Mouse (Mus musculus): ENCODE results near the gene Col8a2. TPM values are rescaled to one million over a fixed set of nuclear protein-coding genes. Genes with fewer than 3 reads are reported as not detected.

Gene Col8a2
- polyA plus RNA-seq, 1 experiment from 2014 or later, result 5.0 TPM

DNA sequence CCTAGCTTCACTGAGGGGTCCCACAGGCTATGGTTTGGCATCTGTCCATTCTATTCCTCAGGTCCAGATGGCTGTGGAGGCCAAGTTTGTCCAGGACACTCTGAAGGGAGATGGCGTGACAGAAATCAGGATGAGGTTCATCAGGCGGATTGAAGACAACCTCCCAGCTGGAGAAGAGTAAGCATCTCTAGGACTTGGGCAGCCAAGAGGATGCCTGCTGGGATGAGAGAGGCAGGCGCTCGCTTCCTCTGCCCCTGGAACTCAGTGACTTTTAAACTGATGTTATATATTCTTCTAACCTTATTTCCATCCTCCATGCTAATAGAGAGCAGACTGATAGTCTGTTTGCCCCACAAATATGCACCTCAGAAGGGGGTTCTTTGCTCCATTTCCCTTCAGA lies 11.5 kb upstream of the Col8a2 start:
- Histone ChIP-seq H3K36me3 (ENCODE audit: control insufficient read depth, insufficient read depth) (peaks cover 10% of the 10 kb centered on the region), H3K27me3 (ENCODE audit: control insufficient read depth, insufficient read depth, low read length) (no peaks in the 10 kb centered on the region), H3K9ac (ENCODE audit: low read length) (no peak overlapping the region), H3K4me1 (ENCODE audit: control insufficient read depth, insufficient read depth, low read length) (no peaks in the 10 kb centered on the region), H3K27ac (ENCODE audit: low read length) (no peak overlapping the region), H3K9me3 (replicated peaks; ENCODE audit: control insufficient read depth, low read length) (no peaks in the 10 kb centered on the region), H3K4me3 (ENCODE audit: low read length) (no peak overlapping the region), H3K4me2 (ENCODE audit: low read depth, low read length) (no peak overlapping the region)
- no peak for ATAC-seq (replicated peaks; ENCODE audit: extremely low read depth, insufficient read depth, low FRiP score)
- WGBS, result 92% methylated on average over 4 of the region's 4 CpGs

DNA sequence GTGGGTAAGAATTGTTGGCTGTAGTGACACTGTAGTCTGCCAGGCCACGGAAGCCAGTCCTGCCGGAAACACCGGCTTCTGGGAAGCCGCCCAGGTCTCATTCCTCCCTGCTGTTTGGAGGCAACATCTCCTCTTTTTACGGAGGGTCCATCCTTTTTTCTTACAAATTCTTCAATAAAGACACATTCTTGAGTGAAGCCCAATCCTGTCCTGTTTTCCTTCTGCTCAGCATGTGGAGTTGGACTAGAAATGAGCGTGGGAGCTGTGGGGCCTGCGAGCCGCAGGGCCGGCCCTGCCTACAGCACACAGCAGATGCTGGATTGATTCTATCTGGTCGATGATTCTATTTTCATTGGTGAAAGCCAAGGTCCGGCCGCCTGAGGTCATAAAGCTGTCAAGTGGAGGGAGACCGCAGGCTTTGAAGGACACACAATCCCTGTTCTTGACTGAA lies 10.9 kb upstream of the Col8a2 start:
- no peak for ATAC-seq (replicated peaks; ENCODE audit: extremely low read depth, insufficient read depth, low FRiP score)

DNA sequence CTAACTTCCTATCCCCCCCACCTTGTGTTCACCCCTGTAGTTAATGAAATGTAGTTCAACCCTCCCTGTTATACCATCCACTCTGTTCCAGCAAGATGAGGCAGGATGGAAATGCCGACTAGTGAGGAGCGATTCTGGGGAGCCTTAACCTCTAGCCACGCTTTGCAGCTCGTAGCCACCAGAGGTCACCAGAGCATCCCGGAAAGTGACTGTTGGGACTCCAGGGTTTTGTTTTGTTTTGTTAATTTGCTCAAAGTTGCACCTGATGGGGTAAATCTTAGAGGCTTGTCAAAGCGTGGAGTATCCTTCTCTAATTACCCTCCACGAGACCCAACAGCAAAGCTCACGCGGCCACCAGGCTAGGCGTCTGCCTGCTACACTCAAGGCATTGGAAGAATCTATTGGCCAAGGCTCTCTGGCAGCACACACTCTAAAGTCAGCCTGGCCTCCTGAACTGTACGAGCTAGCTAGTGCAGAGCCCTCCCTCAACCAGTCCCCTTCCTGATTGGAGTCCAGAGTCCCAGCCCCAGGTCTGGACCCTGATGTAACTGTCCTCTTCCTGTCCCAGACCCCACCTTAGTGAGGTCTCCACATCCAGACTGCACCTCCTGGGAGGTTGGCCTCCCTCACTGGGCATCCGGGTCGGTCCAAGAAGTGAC lies 8.6 kb upstream of the Col8a2 start:
- Histone ChIP-seq H3K4me2 (ENCODE audit: low read depth, low read length) (peak overlapping the region; percentile 64), H3K27me3 (ENCODE audit: control insufficient read depth, insufficient read depth, low read length) (no peaks in the 10 kb centered on the region), H3K27ac (ENCODE audit: low read length) (no peak overlapping the region), H3K36me3 (ENCODE audit: control insufficient read depth, insufficient read depth) (peaks cover 6% of the 10 kb centered on the region), H3K9me3 (replicated peaks; ENCODE audit: control insufficient read depth, low read length) (no peaks in the 10 kb centered on the region), H3K4me1 (ENCODE audit: control insufficient read depth, insufficient read depth, low read length) (no peaks in the 10 kb centered on the region), H3K4me3 (ENCODE audit: low read length) (peak overlapping the region; percentile 39), H3K9ac (ENCODE audit: low read length) (peak overlapping the region; percentile 8; the same call in 1 of the 2 replicates)
- peak; percentile 63; the same call in 1 of the 2 replicates for ATAC-seq (replicated peaks; ENCODE audit: extremely low read depth, insufficient read depth, low FRiP score)
- 8% methylated on average over 13 of the region's 13 CpGs for WGBS

More for the DNA sequence above, 10.9 kb upstream of the Col8a2 start:
- H3K9me3 ChIP-seq (replicated peaks; ENCODE audit: control insufficient read depth, low read length), result no peaks in the 10 kb centered on the region
- 80% methylated on average over 13 of the region's 13 CpGs for WGBS
- H3K27ac ChIP-seq (ENCODE audit: low read length), result no peak overlapping the region
- H3K36me3 ChIP-seq (ENCODE audit: control insufficient read depth, insufficient read depth), result peaks cover 10% of the 10 kb centered on the region
- H3K4me2 ChIP-seq (ENCODE audit: low read depth, low read length), result no peak overlapping the region
- no peak overlapping the region for H3K9ac ChIP-seq (ENCODE audit: low read length)
- H3K4me3 ChIP-seq (ENCODE audit: low read length), result no peak overlapping the region
- H3K27me3 ChIP-seq (ENCODE audit: control insufficient read depth, insufficient read depth, low read length), result no peaks in the 10 kb centered on the region
- H3K4me1 ChIP-seq (ENCODE audit: control insufficient read depth, insufficient read depth, low read length), result no peaks in the 10 kb centered on the region

DNA sequence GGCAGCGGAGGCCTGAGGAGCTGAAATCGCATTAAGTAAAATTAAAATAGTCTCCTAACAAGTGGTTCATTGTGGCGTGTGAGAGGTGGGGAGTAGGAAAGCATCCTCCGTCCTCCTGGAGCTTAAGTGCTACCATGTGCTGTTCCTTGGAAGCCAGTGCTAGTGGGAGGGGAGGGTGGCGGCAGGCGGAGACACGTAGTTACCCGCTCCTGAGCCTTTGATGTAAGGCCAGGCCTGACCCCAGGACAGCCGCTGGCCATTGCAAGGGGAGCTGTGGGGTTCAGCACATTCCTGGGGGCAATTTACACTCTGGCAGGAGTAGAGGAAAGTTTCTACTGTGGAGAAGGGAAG lies 8.1 kb upstream of the Col8a2 start:
- Histone ChIP-seq H3K36me3 (ENCODE audit: control insufficient read depth, insufficient read depth) (peaks cover 6% of the 10 kb centered on the region), H3K9ac (ENCODE audit: low read length) (no peak overlapping the region), H3K4me1 (ENCODE audit: control insufficient read depth, insufficient read depth, low read length) (no peaks in the 10 kb centered on the region), H3K4me2 (ENCODE audit: low read depth, low read length) (peak overlapping the region; percentile 64; the same call in 1 of the 2 replicates), H3K27ac (ENCODE audit: low read length) (no peak overlapping the region), H3K4me3 (ENCODE audit: low read length) (no peak overlapping the region), H3K27me3 (ENCODE audit: control insufficient read depth, insufficient read depth, low read length) (no peaks in the 10 kb centered on the region), H3K9me3 (replicated peaks; ENCODE audit: control insufficient read depth, low read length) (no peaks in the 10 kb centered on the region)
- WGBS, result 35% methylated on average over 9 of the region's 9 CpGs
- ATAC-seq (replicated peaks; ENCODE audit: extremely low read depth, insufficient read depth, low FRiP score), result no peak

DNA sequence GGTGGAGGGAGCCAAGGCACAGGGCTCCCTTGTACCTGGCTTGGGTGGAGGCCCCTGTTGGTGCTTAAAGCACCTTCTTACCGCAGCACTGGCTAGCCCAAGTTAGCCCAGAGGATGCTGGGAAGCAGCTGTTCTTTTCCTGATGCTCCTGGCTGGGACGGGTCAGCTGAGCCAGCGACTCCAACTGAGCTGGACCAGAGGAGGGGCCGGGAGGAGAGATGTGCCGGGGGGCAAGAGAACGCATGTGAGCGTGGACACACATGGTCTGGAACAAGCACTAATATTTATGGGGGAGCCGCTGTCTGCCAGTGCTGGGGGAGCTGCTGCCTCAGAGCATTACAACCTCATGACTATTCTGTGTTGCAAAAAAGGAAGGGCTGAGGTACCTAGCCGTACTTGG lies 7.6 kb upstream of the Col8a2 start:
- H3K27ac ChIP-seq (ENCODE audit: low read length), result no peak overlapping the region
- peaks cover 1% of the 10 kb centered on the region for H3K27me3 ChIP-seq (ENCODE audit: control insufficient read depth, insufficient read depth, low read length)
- peaks cover 3% of the 10 kb centered on the region for H3K36me3 ChIP-seq (ENCODE audit: control insufficient read depth, insufficient read depth)
- H3K4me3 ChIP-seq (ENCODE audit: low read length), result no peak overlapping the region
- ATAC-seq (replicated peaks; ENCODE audit: extremely low read depth, insufficient read depth, low FRiP score), result no peak
- H3K4me2 ChIP-seq (ENCODE audit: low read depth, low read length), result no peak overlapping the region
- no peaks in the 10 kb centered on the region for H3K4me1 ChIP-seq (ENCODE audit: control insufficient read depth, insufficient read depth, low read length)
- no peak overlapping the region for H3K9ac ChIP-seq (ENCODE audit: low read length)
- H3K9me3 ChIP-seq (replicated peaks; ENCODE audit: control insufficient read depth, low read length), result no peaks in the 10 kb centered on the region
- 70% methylated on average over 9 of the region's 9 CpGs for WGBS

DNA sequence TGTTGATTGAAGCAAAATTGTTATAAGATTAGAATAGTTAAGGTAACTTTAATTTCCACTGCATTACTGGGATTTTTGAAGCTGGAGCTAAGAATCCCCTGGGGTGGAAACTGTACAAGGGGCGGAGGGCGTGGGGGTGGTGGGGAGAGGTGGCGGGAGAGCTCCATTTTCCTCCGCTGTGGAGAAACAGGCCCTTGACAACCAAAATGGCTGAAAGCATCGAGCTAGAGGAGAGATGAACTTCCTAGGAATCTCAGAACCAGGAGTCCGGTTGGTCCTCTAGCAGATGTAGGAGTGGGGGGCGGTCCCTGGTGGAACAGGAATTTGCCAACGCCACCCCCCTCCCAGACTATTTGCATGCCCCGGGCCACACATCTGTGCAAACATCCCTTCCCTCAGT lies 4.9 kb upstream of the Col8a2 start:
- H3K4me2 ChIP-seq (ENCODE audit: low read depth, low read length), result no peak overlapping the region
- no peaks in the 10 kb centered on the region for H3K36me3 ChIP-seq (ENCODE audit: control insufficient read depth, insufficient read depth)
- peaks cover 6% of the 10 kb centered on the region for H3K9me3 ChIP-seq (replicated peaks; ENCODE audit: control insufficient read depth, low read length)
- no peak overlapping the region for H3K4me3 ChIP-seq (ENCODE audit: low read length)
- no peak for ATAC-seq (replicated peaks; ENCODE audit: extremely low read depth, insufficient read depth, low FRiP score)
- 64% methylated on average over 9 of the region's 9 CpGs for WGBS
- H3K4me1 ChIP-seq (ENCODE audit: control insufficient read depth, insufficient read depth, low read length), result peaks cover 4% of the 10 kb centered on the region; the same call in 1 of the 2 replicates
- peaks cover 22% of the 10 kb centered on the region for H3K27me3 ChIP-seq (ENCODE audit: control insufficient read depth, insufficient read depth, low read length)
- H3K9ac ChIP-seq (ENCODE audit: low read length), result no peak overlapping the region
- no peak overlapping the region for H3K27ac ChIP-seq (ENCODE audit: low read length)

DNA sequence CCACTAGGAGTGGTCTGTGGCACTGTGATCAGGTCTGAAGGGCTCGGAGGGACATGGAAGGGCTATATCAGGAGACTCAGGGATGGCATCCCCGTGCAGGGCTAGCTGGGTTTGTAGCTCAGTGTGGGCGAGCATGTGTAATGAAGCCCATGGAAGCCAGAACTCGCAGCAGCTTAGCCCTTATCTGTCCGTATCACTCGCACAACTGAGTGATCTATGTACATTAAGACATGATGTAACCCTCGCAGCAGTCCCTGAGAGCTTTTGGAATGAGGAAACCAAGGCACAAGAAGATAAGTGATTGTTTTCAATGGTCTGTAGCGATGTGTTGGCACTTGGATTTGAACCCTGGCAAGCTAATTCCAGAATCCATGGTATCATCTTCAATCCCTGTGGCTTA lies 3.0 kb upstream of the Col8a2 start:
- peaks cover 6% of the 10 kb centered on the region for H3K9me3 ChIP-seq (replicated peaks; ENCODE audit: control insufficient read depth, low read length)
- 74% methylated on average over 8 of the region's 8 CpGs for WGBS
- no peak overlapping the region for H3K4me3 ChIP-seq (ENCODE audit: low read length)
- no peak overlapping the region for H3K27ac ChIP-seq (ENCODE audit: low read length)
- H3K4me2 ChIP-seq (ENCODE audit: low read depth, low read length), result no peak overlapping the region
- peaks cover 4% of the 10 kb centered on the region; the same call in 1 of the 2 replicates for H3K4me1 ChIP-seq (ENCODE audit: control insufficient read depth, insufficient read depth, low read length)
- H3K36me3 ChIP-seq (ENCODE audit: control insufficient read depth, insufficient read depth), result no peaks in the 10 kb centered on the region
- H3K9ac ChIP-seq (ENCODE audit: low read length), result no peak overlapping the region
- no peak for ATAC-seq (replicated peaks; ENCODE audit: extremely low read depth, insufficient read depth, low FRiP score)
- H3K27me3 ChIP-seq (ENCODE audit: control insufficient read depth, insufficient read depth, low read length), result peaks cover 41% of the 10 kb centered on the region

DNA sequence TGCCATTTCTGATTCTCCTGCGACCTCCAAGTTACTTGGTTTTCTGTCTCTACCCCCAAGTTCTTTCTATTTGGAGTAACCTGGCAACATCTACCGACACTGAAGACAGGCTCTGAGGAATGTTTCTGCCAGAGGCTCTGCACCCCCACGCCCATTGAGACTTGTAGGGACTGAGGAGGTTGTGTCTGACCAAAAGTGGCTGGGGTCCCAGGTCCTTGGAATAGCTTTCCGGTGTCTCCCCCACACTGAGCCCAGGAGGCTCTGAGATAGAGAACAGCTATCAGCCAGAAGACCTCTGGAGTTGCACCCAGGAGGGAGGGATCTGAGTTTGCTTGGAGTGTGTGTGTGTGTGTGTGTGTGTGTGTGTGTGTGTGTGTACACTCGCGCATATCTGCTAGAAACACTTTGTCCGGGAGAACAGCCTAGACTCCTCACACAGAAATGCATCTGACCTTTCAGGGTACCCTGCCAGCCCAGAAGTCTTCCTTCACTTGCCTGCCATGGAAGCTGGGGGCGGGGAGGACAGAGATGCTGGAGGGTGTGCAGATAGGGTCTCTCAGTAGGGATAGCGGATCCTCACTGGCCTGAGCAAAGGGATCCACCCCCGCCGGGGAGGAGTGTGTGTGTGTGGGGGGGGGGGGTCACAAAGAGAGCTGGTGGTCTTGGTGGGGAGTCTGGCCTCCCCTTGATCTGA lies 856 bp downstream of the Col8a2 start:
- H3K27me3 ChIP-seq (ENCODE audit: control insufficient read depth, insufficient read depth, low read length), result peaks cover 54% of the 10 kb centered on the region
- no peaks in the 10 kb centered on the region for H3K36me3 ChIP-seq (ENCODE audit: control insufficient read depth, insufficient read depth)
- peaks cover 6% of the 10 kb centered on the region for H3K9me3 ChIP-seq (replicated peaks; ENCODE audit: control insufficient read depth, low read length)
- H3K27ac ChIP-seq (ENCODE audit: low read length), result no peak overlapping the region
- peak overlapping the region; percentile 51 for H3K4me3 ChIP-seq (ENCODE audit: low read length)
- H3K4me1 ChIP-seq (ENCODE audit: control insufficient read depth, insufficient read depth, low read length), result peaks cover 4% of the 10 kb centered on the region; the same call in 1 of the 2 replicates
- no peak overlapping the region for H3K9ac ChIP-seq (ENCODE audit: low read length)
- H3K4me2 ChIP-seq (ENCODE audit: low read depth, low read length), result peak overlapping the region; percentile 69; the same call in 1 of the 2 replicates
- WGBS, result 28% methylated on average over 11 of the region's 11 CpGs
- no peak for ATAC-seq (replicated peaks; ENCODE audit: extremely low read depth, insufficient read depth, low FRiP score)

DNA sequence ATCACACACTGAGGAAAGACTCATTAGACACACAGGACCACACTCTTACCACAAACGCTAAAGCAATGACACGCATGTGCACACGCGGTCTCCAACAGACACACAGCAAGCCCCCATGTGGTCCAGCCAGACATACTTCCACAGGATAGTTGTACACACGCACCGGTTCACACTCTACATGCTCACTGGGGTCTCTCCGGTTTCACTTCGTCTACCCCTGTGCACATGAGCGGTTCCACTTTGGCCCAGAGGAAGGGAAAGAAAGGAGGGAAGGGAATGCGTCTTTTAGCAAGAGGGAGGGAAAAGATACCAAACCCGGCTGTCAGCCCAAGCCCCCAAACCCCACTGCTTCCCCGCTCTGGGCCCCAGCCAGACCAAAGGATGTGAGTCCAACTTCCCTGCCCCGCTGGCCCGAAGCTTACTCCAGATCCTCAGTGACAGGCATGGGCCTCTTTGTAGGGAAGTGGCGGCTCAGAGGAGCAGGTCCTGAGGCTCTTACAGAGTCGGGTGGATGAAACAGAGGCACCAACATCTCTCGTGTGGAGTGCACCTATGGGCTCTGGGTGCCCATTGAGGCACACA lies 1.6 kb downstream of the Col8a2 start:
- Histone ChIP-seq H3K27me3 (ENCODE audit: control insufficient read depth, insufficient read depth, low read length) (peaks cover 54% of the 10 kb centered on the region), H3K36me3 (ENCODE audit: control insufficient read depth, insufficient read depth) (no peaks in the 10 kb centered on the region), H3K4me2 (ENCODE audit: low read depth, low read length) (peak overlapping the region; percentile 36), H3K4me3 (ENCODE audit: low read length) (peak overlapping the region; percentile 1; the same call in 1 of the 2 replicates), H3K4me1 (ENCODE audit: control insufficient read depth, insufficient read depth, low read length) (peaks cover 4% of the 10 kb centered on the region; the same call in 1 of the 2 replicates), H3K9ac (ENCODE audit: low read length) (no peak overlapping the region), H3K9me3 (replicated peaks; ENCODE audit: control insufficient read depth, low read length) (peaks cover 6% of the 10 kb centered on the region), H3K27ac (ENCODE audit: low read length) (no peak overlapping the region)
- WGBS, result 40% methylated on average over 17 of the region's 17 CpGs
- ATAC-seq (replicated peaks; ENCODE audit: extremely low read depth, insufficient read depth, low FRiP score), result no peak
